Mouse (Mus musculus): ENCODE data around the gene Gse1. TPM values are rescaled to one million over a fixed set of nuclear protein-coding genes. Genes with fewer than 3 reads are reported as not detected.
A peak's percentile ranks its signal among the peaks of the same experiment; 100 is the strongest.

Gene Gse1
- polyA plus RNA-seq, 1 experiment from 2014 or later = 6.7 TPM

DNA sequence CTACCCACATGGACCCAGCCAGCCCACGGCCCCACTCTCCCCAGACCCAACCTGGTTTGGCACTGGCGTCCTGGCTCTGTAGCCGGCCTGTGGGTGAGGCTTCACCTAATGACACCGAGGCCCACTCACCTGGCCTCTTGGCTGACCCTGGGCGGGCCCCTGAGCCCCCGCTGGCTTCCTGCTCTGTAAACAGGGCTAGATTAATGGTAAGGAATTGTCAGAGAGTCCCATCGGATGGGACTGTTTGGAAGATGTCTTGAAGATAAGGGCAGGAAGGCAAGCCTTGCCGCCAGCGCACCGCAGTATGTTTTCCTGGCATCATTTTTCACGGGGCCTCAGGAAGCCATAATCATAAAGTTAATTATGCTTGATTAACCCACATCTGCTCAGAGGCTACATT is 20.1 kb upstream of the Gse1 start:
- H3K9ac ChIP-seq (replicated peaks; ENCODE audit: low read length) = no peak overlapping the region
- no peak overlapping the region for H3K4me2 ChIP-seq (replicated peaks; ENCODE audit: low read depth, low read length)
- 13% methylated on average over 11 of the region's 11 CpGs for WGBS
- H3K4me1 ChIP-seq (ENCODE audit: insufficient read depth, low read length) = peaks cover 28% of the 10 kb centered on the region
- H3K36me3 ChIP-seq (ENCODE audit: insufficient read depth, low read length) = no peaks in the 10 kb centered on the region
- no peak overlapping the region for H3K4me3 ChIP-seq (ENCODE audit: low read length)
- no peaks in the 10 kb centered on the region for H3K27me3 ChIP-seq (ENCODE audit: insufficient read depth, low read length)
- H3K9me3 ChIP-seq (ENCODE audit: low read length) = no peaks in the 10 kb centered on the region
- no peak for ATAC-seq (ENCODE audit: low FRiP score, low TSS enrichment)
- no peak overlapping the region for H3K27ac ChIP-seq (ENCODE audit: low read length)

DNA sequence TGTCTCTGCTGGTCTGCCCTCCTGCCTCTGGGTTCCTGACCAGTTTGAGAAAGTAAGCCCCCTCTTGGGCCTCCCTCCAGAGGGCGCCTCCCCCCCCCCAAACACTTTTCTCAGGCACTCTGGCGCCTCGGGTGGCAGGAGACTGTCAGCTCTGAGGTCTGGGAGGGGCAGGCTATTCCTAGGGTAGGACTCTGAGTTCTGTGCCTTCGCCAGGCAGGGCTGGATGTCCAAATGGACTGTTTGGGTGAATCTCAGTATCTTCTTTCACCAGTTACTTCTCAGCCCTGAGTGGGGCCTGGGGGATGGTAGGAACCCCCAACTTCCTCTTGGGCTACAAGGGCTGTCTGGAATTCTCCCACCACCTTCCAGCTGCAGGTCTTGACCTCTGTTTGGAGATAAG is 16.9 kb upstream of the Gse1 start:
- Histone ChIP-seq H3K4me2 (replicated peaks; ENCODE audit: low read depth, low read length) (no peak overlapping the region), H3K4me3 (ENCODE audit: low read length) (no peak overlapping the region), H3K9ac (replicated peaks; ENCODE audit: low read length) (no peak overlapping the region), H3K9me3 (ENCODE audit: low read length) (no peaks in the 10 kb centered on the region), H3K27ac (ENCODE audit: low read length) (no peak overlapping the region), H3K4me1 (ENCODE audit: insufficient read depth, low read length) (peaks cover 31% of the 10 kb centered on the region), H3K36me3 (ENCODE audit: insufficient read depth, low read length) (no peaks in the 10 kb centered on the region), H3K27me3 (ENCODE audit: insufficient read depth, low read length) (no peaks in the 10 kb centered on the region)
- 17% methylated on average over 4 of the region's 4 CpGs for WGBS
- ATAC-seq (ENCODE audit: low FRiP score, low TSS enrichment) = no peak

DNA sequence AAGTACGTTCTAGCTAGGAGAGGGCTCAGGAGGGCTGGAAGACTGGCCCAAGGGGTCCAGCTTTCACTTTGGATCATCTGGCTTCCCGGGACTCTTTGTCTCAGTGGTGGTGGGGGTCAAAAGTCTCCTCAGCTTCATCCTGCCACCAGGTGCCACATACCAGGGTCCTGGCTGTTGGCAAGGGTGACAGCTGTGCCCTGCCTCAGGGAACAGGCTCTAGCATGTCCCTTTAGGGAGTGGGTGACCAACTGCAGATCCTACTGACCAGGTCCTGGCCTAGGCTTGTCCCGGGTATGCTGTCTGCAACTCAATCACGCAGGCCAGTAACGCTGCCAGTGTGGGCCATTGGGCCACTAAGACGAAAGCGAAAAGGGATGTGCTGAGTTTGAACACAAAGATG is 15.7 kb upstream of the Gse1 start:
- Histone ChIP-seq H3K9ac (replicated peaks; ENCODE audit: low read length) (no peak overlapping the region), H3K4me3 (ENCODE audit: low read length) (no peak overlapping the region), H3K9me3 (ENCODE audit: low read length) (no peaks in the 10 kb centered on the region), H3K27me3 (ENCODE audit: insufficient read depth, low read length) (no peaks in the 10 kb centered on the region), H3K4me1 (ENCODE audit: insufficient read depth, low read length) (peaks cover 44% of the 10 kb centered on the region), H3K27ac (ENCODE audit: low read length) (no peak overlapping the region), H3K4me2 (replicated peaks; ENCODE audit: low read depth, low read length) (no peak overlapping the region), H3K36me3 (ENCODE audit: insufficient read depth, low read length) (no peaks in the 10 kb centered on the region)
- 89% methylated on average over 7 of the region's 7 CpGs for WGBS
- no peak for ATAC-seq (ENCODE audit: low FRiP score, low TSS enrichment)

DNA sequence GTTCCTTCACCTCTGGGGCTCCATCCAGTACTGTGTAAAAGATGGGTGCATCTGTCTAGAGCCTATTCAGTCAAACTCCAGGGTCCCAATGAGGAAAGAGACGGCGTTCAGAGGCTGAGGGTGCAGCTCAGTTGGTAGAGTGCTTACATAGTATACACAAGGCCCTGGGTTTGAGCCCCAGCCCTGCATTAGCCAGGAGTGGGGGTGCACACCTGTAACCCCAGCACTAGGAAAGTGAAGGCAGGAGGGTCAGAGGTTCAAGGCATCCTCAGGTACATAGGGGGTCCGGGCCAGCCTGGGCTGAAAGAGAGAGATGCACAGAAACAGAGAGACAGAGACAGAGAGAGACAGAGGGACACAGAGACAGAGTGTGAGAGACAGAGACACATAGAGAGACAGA is 15.0 kb upstream of the Gse1 start:
- Histone ChIP-seq H3K4me3 (ENCODE audit: low read length) (no peak overlapping the region), H3K4me1 (ENCODE audit: insufficient read depth, low read length) (peaks cover 44% of the 10 kb centered on the region), H3K27ac (ENCODE audit: low read length) (no peak overlapping the region), H3K27me3 (ENCODE audit: insufficient read depth, low read length) (no peaks in the 10 kb centered on the region), H3K9me3 (ENCODE audit: low read length) (no peaks in the 10 kb centered on the region), H3K36me3 (ENCODE audit: insufficient read depth, low read length) (no peaks in the 10 kb centered on the region), H3K4me2 (replicated peaks; ENCODE audit: low read depth, low read length) (no peak overlapping the region), H3K9ac (replicated peaks; ENCODE audit: low read length) (no peak overlapping the region)
- 88% methylated on average over 3 of the region's 3 CpGs for WGBS
- no peak for ATAC-seq (ENCODE audit: low FRiP score, low TSS enrichment)

DNA sequence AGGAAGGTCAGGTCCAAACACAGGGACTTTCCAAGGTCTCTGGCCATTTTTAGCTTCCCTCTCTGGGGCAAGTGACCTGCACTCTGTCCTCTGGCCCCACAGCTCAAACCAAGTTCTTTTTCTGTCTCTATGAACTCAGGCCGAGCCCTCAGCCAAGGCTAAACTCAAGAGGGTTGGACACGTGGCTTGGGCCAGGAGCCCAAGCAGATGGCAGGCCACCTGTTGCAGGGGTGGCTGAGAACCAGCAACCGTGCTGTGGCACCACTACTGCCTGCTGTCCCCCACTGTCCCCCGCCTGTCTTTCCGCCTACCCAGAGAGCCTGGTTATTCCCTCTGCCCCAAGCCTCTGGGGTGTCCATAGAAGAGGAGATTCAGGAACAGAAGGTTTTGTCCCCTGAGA is 14.3 kb upstream of the Gse1 start:
- no peak overlapping the region for H3K4me3 ChIP-seq (ENCODE audit: low read length)
- no peaks in the 10 kb centered on the region for H3K9me3 ChIP-seq (ENCODE audit: low read length)
- no peaks in the 10 kb centered on the region for H3K27me3 ChIP-seq (ENCODE audit: insufficient read depth, low read length)
- H3K9ac ChIP-seq (replicated peaks; ENCODE audit: low read length) = no peak overlapping the region
- no peak overlapping the region for H3K27ac ChIP-seq (ENCODE audit: low read length)
- no peaks in the 10 kb centered on the region for H3K36me3 ChIP-seq (ENCODE audit: insufficient read depth, low read length)
- H3K4me2 ChIP-seq (replicated peaks; ENCODE audit: low read depth, low read length) = no peak overlapping the region
- ATAC-seq (ENCODE audit: low FRiP score, low TSS enrichment) = no peak
- WGBS = 72% methylated on average over 5 of the region's 5 CpGs
- H3K4me1 ChIP-seq (ENCODE audit: insufficient read depth, low read length) = peaks cover 42% of the 10 kb centered on the region

DNA sequence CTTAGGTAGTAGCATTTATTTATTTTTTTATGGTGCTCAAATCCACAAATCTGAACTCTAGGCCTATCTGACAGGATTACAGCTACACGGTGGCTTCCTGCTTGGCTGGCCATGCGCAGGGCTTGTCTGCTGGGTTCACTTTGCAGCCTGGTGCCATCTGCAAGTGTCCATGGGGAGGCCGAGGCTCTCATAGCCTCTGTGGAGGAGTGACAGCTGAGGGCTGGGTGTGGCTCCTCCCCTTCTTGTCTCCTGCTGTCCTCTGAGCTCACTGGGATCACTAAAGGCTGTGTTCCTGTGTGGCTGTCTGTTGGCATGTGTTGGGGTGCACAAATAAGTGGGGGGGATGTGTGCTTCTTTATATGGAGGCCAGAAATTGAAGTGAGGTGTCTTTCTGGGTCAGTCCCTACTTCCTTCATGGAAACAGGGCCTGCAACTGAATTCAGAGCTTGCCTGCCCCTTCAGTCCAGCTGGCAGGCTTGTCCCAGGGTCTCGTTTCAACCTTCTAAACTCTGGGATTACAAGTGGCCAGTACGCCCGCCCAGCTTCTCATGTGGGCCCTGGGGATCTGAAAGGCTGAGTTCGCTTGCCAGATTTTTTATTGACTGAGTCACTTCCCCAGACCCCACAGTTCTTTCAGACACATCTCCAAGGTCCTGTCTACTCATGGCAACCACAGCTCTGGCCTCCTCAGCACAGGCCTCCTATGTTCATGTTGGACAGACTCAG is 12.7 kb upstream of the Gse1 start:
- WGBS = 17% methylated on average over 7 of the region's 7 CpGs
- no peaks in the 10 kb centered on the region for H3K27me3 ChIP-seq (ENCODE audit: insufficient read depth, low read length)
- H3K9me3 ChIP-seq (ENCODE audit: low read length) = no peaks in the 10 kb centered on the region
- H3K4me1 ChIP-seq (ENCODE audit: insufficient read depth, low read length) = peaks cover 38% of the 10 kb centered on the region
- peak overlapping the region; percentile 11 for H3K27ac ChIP-seq (ENCODE audit: low read length)
- no peak overlapping the region for H3K4me3 ChIP-seq (ENCODE audit: low read length)
- H3K4me2 ChIP-seq (replicated peaks; ENCODE audit: low read depth, low read length) = no peak overlapping the region
- H3K9ac ChIP-seq (replicated peaks; ENCODE audit: low read length) = no peak overlapping the region
- peak; percentile 55 for ATAC-seq (ENCODE audit: low FRiP score, low TSS enrichment)
- no peaks in the 10 kb centered on the region for H3K36me3 ChIP-seq (ENCODE audit: insufficient read depth, low read length)

DNA sequence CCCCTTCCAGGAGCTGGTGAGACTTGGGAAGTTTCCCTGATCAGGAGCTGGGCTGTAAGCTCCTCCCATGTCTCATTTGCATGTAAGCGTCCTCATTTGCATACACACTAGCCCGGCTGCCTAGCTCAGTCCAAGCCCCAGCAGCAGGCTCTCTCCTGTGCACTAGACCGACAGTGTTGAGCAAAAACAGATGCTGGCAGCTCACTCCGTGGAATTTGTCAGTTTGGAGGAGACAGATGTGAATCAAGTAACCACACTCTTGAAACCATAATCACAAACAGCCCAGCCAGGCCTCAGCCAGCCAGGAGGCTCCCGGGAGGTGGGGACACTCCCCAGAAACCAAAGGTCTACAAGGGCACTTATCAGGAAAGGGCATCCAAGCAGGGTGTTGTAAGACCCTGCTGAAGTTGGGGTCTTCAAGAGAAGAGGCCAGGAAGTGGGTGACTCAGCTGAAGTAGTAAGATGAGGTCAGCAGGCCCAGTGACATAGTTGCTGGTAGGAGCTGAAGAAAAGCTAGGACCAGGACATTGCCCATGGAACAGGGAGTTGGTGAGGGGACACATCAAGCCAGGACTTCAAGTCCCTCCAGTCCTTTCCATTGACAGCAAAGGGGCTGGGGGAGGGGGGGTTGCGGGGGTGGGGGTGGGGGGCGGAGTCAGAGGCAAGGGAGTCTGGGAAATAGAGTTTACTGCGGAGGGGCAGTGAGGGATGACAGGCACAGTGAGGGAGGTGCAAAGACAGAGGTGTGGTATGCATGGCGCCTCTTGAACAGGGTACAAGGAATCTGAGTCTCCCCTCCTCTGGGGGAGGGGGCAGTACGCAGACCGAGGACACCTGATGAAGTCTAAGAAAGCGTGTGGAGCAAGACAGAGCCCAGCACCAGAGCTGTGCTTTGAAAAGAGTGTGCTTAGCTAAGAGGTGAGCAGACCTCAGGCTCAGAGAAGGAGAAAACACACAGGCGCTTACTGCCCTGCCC is 11.1 kb upstream of the Gse1 start:
- Histone ChIP-seq H3K27me3 (ENCODE audit: insufficient read depth, low read length) (no peaks in the 10 kb centered on the region), H3K9me3 (ENCODE audit: low read length) (no peaks in the 10 kb centered on the region), H3K9ac (replicated peaks; ENCODE audit: low read length) (no peak overlapping the region; the same call in 1 of the 2 replicates), H3K36me3 (ENCODE audit: insufficient read depth, low read length) (no peaks in the 10 kb centered on the region), H3K4me2 (replicated peaks; ENCODE audit: low read depth, low read length) (peak overlapping the region; percentile 3; the same call in 1 of the 2 replicates), H3K4me1 (ENCODE audit: insufficient read depth, low read length) (peaks cover 35% of the 10 kb centered on the region), H3K27ac (ENCODE audit: low read length) (peak overlapping the region; percentile 73), H3K4me3 (ENCODE audit: low read length) (no peak overlapping the region)
- 22% methylated on average over 13 of the region's 13 CpGs for WGBS
- ATAC-seq (ENCODE audit: low FRiP score, low TSS enrichment) = peak; percentile 85

DNA sequence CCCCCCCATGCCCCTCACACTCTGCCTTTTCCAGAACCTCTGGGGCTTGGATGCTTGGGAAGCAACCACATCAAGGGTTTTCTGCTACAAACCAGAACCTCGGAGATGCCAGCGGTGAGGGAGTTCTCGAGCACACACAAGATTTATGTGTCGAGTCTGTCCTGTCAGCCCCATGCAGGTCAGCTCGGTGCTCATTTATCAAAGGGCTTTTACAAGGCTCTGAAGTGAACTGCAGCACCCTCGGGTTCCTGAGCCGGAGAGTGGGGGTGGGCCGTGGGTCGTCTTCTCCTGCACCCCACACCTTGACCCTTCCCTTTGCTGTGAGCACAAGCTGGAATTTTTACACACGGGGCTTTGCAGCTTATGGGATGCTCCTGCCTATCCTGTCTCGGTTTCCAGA is 5.7 kb upstream of the Gse1 start:
- WGBS = 13% methylated on average over 11 of the region's 11 CpGs
- H3K9ac ChIP-seq (replicated peaks; ENCODE audit: low read length) = no peak overlapping the region
- no peak for ATAC-seq (ENCODE audit: low FRiP score, low TSS enrichment)

DNA sequence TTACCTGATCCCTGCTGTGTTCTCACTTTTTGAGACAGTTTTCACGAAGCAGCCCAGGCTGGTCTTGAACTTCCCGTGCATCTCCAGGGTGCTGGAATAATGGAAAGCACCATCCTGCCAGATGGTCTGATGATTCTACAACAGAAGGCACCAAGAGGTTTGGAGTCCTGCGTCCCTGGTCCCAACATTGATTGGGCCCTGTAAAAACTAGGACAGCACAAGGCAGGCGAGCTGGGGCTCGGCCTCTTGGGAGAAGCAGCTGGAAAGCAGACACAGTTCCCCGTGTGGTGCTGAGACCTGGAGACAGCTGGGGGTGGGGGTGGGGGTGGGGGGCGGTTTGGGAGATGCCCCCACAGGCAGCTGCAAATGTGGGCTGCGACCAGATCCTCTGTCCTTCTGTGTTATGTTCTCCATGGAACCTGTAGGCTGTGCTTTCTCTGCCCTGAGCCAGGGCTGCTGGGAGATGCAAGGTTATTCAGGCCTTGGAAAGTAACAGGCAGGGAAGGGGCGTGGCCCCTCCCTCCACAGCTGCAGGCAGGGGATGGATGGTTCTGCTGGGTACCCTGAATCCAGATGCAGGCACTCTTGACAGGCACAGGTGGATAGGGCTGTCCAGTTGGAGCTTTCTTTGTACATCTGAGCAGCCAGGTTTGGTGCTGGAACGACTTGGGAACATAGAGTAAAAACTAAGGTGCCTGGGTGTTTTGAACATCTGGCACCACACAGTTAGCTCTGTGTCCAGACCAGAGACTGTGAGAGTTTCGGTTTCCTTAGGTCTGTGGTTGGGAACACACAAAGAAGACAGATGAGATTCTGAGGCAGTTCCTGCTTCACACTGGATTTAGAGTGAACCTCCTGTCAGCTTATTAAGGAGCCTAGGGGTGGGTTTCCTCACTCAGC is 3.5 kb upstream of the Gse1 start:
- ATAC-seq (ENCODE audit: low FRiP score, low TSS enrichment) = no peak
- Histone ChIP-seq H3K27me3 (ENCODE audit: insufficient read depth, low read length) (peaks cover 6% of the 10 kb centered on the region; the same call in 1 of the 2 replicates), H3K4me3 (ENCODE audit: low read length) (no peak overlapping the region), H3K36me3 (ENCODE audit: insufficient read depth, low read length) (no peaks in the 10 kb centered on the region), H3K4me2 (replicated peaks; ENCODE audit: low read depth, low read length) (no peak overlapping the region), H3K9ac (replicated peaks; ENCODE audit: low read length) (no peak overlapping the region), H3K27ac (ENCODE audit: low read length) (no peak overlapping the region), H3K4me1 (ENCODE audit: insufficient read depth, low read length) (peaks cover 36% of the 10 kb centered on the region), H3K9me3 (ENCODE audit: low read length) (no peaks in the 10 kb centered on the region)
- 55% methylated on average over 11 of the region's 11 CpGs for WGBS

More for the DNA sequence above, 5.7 kb upstream of the Gse1 start:
- Histone ChIP-seq H3K27ac (ENCODE audit: low read length) (no peak overlapping the region), H3K36me3 (ENCODE audit: insufficient read depth, low read length) (no peaks in the 10 kb centered on the region), H3K27me3 (ENCODE audit: insufficient read depth, low read length) (no peaks in the 10 kb centered on the region), H3K4me3 (ENCODE audit: low read length) (no peak overlapping the region), H3K9me3 (ENCODE audit: low read length) (no peaks in the 10 kb centered on the region), H3K4me1 (ENCODE audit: insufficient read depth, low read length) (peaks cover 26% of the 10 kb centered on the region), H3K4me2 (replicated peaks; ENCODE audit: low read depth, low read length) (no peak overlapping the region)
